Mouse (Mus musculus) kidney, postnatal 36 days (tissue): Measurements from ENCODE around the gene Hspb3.

Source experiments
- DNase-seq, 2 experiments: peaks; one replicate each; pipeline ENCODE4 v3.0.0; 2021 to 2022; ENCODE audit warnings: mixed read lengths in 2 of 2

Hspb3 gene

DNA sequence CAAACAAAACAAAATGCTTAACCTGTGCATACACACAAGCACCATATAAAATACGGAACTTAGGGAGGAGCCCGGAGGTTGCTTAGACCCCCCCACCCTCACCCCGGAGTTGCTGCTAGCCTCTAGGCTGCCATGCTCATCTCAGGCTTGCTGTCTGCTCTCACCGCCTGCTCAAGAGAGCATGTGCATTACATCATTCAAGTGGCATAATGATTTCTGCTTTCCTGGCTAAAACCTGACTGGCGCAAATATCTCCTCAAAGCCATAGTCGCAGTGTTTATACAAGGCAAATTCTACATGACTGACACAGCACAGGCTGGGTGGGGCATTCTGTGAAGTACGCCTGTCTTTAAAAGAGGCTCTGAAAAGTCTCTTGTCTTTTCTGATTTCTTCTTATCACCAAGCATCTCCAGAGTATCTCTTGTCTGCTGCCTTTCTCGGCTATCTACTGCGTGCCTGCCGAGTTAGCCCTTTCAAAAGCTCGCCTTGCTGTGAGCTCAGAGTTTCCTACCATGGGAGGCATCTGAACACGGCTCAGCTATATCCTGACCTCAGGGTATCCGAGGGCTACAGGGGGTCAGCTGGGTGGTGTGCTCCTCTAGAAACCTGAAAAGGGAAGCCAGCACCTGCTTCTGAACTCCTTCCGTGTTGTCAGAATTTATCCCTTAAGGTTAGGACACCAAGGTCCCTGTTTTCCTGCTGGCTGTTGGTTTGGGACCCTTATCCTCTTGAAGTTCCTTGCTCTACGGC, 28.6 kb downstream of the Hspb3 start:
- DNase-seq, result no peak

DNA sequence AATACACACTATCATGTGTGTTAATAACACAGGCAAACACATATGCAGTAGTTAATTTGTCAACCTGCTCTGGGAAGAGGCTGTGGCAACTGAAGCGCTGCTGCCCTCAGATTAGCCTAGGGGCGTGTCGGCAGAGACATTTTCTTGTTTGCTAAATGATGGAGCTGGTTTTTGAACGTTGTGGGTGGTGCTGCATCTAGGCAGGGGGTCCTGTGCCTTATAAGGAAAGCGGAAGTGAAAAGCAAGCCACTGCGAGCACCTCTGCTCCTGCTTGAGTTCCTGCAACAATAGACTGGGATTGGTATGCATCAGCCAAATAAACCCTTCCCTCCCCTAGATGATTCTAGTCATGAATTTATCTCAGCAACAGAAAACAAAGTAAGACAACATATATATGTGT, 31.0 kb downstream of the Hspb3 start:
- DNase-seq, result no peak

DNA sequence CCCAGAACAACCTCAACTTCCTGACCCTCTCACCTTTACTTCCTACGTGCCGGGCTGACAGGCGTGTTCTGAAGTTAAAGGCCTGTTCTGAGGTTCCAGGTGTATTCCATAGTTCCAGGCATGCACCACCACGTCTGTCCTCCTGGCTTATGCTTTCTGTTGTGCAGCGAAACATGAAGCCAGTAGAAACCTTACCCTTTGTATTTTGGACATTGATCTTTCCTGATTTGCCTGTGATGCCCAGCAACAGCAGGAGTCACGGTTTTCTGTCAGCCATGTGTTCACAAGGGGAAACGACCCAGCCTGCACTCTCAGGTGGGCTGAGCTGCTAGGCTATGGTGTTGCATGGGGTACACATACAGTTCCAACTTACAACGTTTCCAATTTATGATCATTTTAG, 35.9 kb downstream of the Hspb3 start:
- peak in 1 of 2 experiments; percentile 37 for DNase-seq

DNA sequence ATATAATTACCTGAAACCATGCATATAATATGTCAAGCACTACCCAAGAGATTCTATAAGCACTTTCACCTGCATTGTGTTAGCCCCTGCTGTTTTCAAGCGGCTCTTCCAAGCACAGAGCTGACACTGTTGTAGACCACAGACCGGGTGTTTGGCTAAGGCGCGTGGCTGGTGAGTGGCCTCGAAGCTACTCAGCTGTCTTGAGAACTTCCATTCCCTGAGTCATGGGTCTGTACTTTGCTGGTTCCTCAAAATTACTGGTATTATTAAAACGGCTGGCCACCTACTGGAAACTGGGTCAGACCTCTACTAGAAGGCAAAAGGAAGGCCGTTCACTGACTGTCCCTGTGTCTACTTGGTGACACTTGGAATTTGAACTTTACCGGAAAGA, 40.6 kb downstream of the Hspb3 start:
- no peak for DNase-seq

DNA sequence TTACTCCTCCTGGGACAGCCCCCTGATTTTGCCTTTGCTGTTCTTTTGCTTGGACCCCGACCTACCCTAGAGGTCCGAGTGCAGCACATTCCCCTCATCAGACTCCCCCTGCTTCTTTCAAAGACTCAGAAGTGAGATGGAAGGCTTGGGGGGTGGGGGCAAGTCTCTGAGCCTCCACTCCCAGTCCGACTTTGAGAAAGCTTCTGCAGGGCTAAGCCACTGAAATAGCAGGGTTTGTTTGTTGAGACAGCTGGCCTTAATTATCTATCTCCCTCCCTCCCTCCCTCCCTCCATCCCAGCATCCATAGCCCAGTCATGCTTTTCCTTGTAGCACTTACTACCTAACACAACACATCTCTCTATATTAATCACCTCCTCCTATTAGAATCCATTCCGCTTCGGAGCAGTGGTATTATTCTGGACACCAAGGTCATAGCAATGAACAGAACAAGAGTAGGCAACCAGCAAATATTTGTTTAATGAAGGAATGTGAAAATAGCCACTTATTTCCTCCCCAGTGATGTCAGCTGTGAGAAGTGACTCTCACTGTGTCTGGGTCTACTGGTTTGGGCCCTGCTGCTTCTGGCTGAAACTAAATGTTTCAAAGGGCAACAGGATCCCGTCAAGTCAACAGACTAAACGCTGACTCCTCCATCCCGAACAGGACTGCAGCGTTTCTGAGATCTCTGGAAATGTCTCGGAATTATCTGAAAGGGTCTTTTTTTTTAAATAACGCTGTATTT, 41.2 kb downstream of the Hspb3 start:
- DNase-seq, result no peak

DNA sequence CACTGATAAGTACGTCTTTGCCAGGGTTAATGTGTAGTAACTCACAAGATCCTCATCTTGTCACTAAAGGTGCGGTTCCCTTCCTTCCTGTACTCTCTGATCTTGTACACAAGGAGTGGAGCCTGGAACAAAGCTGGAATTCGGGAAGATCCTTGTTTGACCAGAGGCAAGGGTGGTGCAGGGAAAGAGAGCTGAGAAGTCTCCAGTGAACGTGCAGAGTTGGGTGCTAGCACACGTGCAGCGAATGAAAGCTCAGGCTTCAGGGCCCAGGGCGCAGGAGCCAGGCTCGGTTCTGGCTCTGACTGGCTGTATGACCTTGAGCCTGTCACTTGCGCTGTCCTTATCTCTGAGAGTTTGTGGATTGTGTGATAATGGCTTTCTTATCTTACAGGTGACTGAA, 44.5 kb downstream of the Hspb3 start:
- DNase-seq, result no peak

DNA sequence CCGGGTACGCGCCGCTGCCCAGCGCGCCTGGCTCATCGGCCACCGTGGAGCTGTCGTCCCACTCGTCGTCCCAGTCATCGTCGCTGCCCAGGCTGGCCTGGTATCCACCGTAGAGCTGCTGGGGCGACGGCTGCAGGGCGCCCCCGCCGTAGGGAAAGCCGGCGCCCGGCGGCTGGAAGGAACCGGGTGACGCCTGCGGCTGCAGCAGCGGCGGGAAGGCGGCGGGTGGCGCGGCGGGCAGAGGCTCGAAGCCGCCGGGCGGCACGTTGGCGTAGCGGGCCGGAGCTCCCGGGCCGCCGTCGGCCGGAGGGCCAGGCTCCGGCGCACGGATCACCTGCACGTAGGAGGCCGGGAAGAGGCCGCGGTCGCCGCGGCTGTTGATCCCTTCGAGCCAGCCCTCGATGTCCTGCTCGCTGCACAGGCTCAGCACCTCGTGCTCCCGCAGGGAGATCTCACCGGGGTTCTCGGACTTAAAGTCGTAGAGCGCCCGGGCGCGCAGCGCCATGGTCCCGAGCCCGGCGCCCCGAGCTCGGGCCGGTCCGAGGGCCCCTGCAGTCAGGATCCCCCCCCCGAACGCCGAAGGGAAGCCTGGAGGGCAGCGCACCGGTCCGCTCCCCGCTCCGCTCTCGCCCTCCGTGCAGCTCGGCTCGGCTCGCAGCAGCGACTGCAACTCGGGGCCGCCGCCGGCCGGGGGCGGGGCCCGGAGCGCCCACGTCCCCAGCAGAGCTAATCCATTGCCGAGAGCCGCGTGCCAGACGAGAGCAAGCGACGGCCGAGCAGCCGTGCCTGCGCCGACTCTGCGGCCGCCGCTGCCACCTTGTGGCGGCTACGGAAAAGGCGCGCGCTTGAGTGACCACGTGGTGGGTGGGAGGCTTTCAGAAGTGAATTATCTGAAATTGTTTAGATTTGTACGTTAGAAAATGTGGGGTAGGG, 45.3 kb downstream of the Hspb3 start, which contains the start of gene Snx18:
Gene Snx18, minus strand, starts transcription at position 674 of the 933 bp plus-strand sequence.
- DNase-seq, result peak; percentile 93 to 96

DNA sequence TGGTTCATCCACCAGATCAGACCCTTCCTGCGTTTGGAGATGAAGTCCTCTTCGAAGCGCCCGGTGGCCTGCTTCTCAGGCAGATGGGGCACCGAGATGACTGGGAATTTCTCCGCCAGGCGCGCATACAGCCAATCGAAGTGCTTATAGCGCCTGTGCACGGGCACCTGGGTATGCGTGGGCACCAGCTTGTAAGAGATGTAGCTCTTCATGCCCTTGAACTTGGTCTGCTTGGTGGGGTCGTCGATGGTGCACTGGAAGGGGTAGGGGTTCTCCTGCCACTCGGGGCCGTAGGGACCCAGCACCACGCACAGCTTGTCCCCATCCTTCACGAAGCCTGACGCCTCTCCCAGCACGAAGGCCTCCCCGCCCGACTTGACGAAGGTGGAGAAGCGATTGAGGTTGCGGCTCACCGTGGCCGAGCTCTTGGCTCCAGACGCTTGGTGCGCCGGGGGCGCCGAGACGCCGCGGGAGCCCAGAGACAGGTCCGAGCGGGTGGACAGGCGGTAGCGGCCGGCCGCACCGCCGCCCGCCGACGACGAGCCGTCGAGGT, 46.1 kb downstream of the Hspb3 start:
- peak in 1 of 2 experiments; percentile 50 for DNase-seq

DNA sequence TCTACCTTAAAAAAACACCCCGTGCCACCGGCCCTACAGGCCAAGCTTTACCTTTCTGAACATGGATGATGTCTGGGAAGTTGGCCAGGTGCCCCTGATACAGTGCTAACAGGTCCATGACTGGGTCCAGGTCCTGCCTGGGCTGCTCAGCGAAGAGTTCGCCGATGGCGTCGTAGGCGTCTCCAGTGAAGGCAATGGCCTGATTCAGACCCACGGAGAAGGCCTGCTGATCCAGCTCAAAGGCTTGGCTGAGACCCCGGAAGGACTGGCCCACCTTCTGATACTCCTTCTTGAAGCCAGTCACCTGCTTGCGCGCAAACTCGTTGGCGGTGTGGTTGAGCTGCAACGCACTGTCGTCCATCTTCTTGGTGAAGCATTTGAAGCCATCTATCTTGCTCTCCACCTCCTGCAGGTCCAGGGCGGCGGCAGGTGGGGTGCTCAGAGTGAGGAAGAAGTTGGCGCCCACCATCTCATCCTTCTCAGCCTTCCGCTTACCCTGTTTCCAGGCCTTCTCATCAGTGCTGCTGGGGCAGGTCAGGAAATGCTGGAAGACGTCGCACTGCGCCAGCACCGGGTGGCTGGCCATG, 46.6 kb downstream of the Hspb3 start:
- peak in 1 of 2 experiments; percentile 67 for DNase-seq

DNA sequence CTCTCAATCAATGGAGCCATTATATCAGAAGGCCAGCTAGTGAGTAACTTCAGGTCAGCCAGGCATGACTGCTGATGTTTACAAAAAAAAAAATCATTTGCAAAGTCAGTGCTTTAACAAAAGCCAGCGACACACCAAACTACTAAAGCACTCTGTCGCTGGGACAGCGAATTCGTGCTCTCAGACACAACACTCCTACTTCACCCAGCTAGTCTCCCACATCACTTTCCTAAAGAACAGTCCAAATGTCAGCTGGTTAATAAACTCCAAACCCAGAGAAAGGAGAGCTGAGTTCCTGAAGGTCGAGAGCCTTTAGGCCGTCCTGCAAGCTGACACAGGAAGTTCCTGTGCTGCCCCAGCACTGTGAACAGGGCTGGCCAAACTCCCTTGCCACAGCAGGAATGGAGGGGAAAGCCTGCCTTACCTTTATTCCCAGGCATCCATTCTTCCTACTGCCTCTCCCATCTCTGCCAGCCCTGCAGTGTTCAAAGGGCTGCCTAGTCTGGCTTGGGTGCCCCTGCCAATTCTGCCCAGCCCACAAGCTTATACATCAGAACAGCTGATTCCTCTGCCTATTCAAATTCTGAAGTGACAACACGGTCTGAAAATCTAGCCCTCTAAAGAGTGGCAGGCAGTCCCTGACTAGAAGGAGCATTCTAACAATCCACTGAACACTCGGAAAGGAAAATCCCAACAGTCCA, 47.4 kb downstream of the Hspb3 start:
- peak; percentile 71 to 74 for DNase-seq

DNA sequence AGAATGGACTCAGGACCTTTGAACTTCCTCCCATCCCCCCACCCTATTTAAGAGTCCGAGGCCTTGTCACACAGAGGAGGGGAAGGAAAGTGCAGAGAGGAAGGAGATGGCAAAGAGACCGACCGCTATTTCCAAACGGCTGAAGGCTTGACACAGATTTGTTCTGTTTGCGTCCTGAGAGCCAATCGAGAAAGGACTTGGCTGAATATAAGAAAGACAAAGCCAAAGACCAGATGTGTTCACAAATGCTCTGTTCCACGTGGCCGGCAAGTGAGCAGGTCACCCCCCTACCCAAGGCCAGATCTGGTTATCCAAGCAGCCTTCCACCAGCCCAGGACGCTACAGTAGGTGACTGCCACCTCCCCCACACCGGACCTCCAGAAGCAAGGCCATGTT, 47.9 kb downstream of the Hspb3 start:
- DNase-seq, result no peak

DNA sequence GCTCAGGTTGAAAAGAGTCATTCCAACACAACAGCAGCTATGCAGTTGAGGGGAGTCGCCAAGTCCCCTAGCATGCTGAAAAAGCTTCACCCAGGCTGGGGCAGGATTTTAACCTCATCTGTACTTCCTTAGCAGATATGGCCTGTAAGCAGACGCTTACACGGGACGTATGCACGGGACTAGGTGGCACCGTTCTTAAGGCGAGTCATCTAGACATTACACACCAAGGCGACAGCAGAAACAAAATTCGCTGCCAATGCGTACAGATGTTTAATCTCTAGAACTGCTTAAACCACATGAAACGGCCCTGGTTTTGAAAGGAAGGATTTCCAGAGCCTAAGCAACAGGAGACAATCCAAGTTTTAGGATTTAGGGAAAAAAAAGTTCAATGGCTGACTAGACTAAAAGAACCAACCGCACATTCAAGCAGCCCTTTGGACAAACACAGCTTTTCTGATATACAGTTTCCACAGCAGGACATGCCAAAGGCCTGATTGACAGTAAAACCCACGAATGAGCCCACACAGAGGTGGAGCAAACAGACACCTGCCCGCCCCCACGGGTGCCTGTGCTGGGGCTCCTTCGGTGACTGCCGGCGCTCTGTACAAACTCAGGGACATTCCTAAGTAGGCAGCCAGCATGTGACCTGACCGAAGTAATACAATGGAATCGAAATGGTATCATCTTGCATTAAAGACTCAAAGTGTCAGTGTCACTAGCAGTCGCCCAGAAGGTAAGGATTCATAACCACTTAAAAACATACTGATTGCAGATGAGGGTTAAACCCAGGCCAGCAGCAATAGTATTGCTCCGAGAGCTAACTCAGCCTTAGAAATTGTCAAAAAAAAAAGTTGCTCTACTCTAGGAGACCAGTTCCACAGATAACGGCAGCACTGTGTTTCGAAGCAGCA, 48.6 kb downstream of the Hspb3 start:
- DNase-seq, result peak; percentile 93 to 94

DNA sequence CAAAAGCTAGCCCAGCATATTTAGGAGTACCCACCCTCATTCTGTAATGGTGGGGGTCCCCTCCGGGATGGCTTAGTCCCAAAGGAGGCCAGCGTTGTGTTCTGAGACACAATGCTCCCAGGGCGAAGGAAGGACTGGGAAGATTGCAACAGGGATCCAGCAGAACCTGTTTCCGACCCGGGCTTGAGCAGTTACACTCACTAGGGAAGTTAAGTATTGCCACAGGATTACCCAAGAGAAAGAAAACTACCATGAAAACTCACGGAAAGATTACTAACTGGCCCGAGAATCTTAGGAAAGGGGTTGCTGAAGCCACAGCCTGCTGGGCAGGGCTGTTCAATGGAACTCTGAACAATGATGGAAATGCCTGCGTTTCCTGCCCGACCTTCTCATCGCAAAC, 49.6 kb downstream of the Hspb3 start:
- no peak for DNase-seq

DNA sequence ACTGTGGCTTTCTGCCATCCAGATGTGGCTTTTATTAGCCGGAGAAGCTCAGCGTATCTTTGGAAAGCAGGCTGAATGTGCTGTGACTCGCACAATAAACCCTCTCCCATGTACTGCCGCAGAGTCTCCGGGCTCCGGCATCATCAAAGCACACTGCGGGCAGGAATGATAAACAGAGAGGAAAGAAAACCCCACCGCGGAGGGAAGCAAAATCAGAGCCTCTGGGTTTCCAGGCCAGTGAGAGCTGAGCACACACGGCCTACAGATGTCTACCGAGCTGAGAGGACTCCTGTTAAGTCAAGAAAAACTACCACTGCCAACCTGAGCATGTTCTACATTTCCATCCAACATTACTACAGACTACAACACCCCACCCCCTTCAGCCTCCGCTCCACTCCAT, 50.1 kb downstream of the Hspb3 start:
- no peak for DNase-seq
